Mouse (Mus musculus): ENCODE results near the gene Tnni1. TPM values are rescaled to one million over a fixed set of nuclear protein-coding genes. Genes with fewer than 3 reads are reported as not detected.

The Tnni1 gene
- polyA plus RNA-seq, 1 experiment, result 3,569 TPM

DNA sequence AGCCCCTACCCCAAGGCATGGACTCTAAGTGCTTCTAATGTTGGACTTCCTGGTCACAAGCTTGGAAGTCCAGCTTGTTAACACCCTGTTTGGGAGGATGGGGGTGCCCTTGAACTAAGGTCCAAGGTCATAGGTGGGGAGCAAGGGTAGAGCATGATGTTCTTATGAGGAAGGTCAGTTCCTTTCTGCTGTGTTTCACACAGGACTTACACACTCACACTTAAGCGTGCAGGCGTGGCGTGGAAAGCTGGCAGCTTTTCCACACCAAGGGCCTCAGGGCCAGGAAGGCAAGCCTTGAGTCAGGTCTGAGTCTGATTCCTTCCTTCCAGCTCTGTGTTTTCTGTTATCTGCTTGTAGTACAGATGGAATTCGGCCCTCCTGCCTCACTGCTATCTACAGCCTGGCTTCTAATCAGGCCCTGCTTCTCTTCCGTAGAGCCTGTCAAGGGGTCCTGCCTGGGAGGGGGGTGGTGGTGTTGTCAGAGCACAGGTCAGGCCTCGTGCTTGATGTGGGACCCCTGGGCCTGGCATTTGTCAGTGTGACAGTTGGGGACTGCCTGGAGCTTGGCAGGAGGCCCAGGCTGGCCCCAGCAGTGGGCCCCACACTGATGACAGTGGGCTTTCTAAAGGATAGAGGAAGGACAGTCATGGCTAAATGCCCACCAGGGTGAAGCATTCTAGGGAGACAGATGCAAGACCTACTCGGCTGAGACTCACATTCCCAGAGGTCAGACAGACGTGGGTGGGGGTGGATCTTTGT, 21.1 kb downstream of the Tnni1 start:
- Histone ChIP-seq H3ac (ENCODE audit: control insufficient read depth, insufficient read length) (peak overlapping the region; percentile 31), H3K4me3 (peak overlapping the region; percentile 64), H3K27me3 (ENCODE audit: control insufficient read depth, insufficient read depth, insufficient read length) (no peaks in the 10 kb centered on the region), H3K79me2 (ENCODE audit: control insufficient read depth, insufficient read depth) (peaks cover 13% of the 10 kb centered on the region), H3K36me3 (ENCODE audit: control insufficient read depth, insufficient read depth) (no peaks in the 10 kb centered on the region), H3K4me2 (ENCODE audit: low read depth) (peak overlapping the region; percentile 82)
- TF ChIP-seq REST (IDR thresholded peaks at IDR 0.05; ENCODE audit: insufficient read depth, insufficient read length) (no peak), MYOD1 (IDR thresholded peaks at IDR 0.05; ENCODE audit: control insufficient read depth in 1 of 3, insufficient read length in 2 of 3, low read depth in 2 of 3) (peak in 1 of 3 experiments; percentile 51), CEBPB (IDR thresholded peaks at IDR 0.05; ENCODE audit: insufficient read depth, poor library complexity, severe bottlenecking) (no peak), POLR2AphosphoS2 (IDR thresholded peaks at IDR 0.05; ENCODE audit: insufficient read length, low read depth) (peak; percentile 70), USF1 (IDR thresholded peaks at IDR 0.05; ENCODE audit: low read depth) (no peak), POLR2A (IDR thresholded peaks at IDR 0.05; ENCODE audit: insufficient read length, low read depth) (peak; percentile 44), MYOG (IDR thresholded peaks at IDR 0.05; ENCODE audit: control insufficient read depth in 1 of 3, insufficient read depth in 1 of 3, insufficient read length in 2 of 3, low read depth in 2 of 3) (peak in 1 of 3 experiments; percentile 50), MAX (IDR thresholded peaks at IDR 0.05; ENCODE audit: low read depth) (no peak), SRF (IDR thresholded peaks at IDR 0.05; ENCODE audit: control insufficient read depth, insufficient read length, low read depth) (no peak), E2F4 (IDR thresholded peaks at IDR 0.05; ENCODE audit: insufficient read depth) (no peak), TCF12 (IDR thresholded peaks at IDR 0.05; ENCODE audit: insufficient read depth, poor library complexity, severe bottlenecking) (no peak), TCF3 (IDR thresholded peaks at IDR 0.05; ENCODE audit: insufficient read length, low read depth) (no peak)

DNA sequence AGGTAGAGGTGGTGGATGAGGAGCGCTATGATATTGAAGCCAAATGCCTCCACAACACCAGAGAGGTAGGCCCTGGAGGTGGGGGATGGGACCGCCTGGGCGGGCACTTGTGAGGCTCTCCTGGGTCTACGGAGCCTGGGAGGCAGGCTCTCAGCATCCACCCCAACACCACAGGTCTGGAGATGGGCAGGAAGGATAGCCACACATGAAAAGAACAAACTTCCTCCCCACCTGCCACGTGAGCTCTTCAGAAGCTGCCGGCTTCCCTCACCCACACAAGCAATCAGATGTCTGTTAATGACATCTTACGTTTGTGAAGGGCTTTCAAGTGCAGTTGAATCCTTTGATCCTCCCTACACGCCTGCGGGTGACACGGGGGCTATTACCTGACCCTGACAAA, 28.3 kb downstream of the Tnni1 start:
- Histone ChIP-seq H3K79me2 (ENCODE audit: control insufficient read depth, insufficient read depth) (no peaks in the 10 kb centered on the region), H3K36me3 (ENCODE audit: control insufficient read depth, insufficient read depth) (peaks cover 8% of the 10 kb centered on the region), H3K27me3 (ENCODE audit: control insufficient read depth, insufficient read depth, insufficient read length) (no peaks in the 10 kb centered on the region), H3ac (ENCODE audit: control insufficient read depth, insufficient read length) (no peak overlapping the region), H3K4me3 (no peak overlapping the region), H3K4me2 (ENCODE audit: low read depth) (no peak overlapping the region)
- no peak for TF ChIP-seq REST (IDR thresholded peaks at IDR 0.05; ENCODE audit: insufficient read depth, insufficient read length)
- no peak for TF ChIP-seq E2F4 (IDR thresholded peaks at IDR 0.05; ENCODE audit: insufficient read depth)
- TF ChIP-seq USF1 (IDR thresholded peaks at IDR 0.05; ENCODE audit: low read depth), result no peak
- TF ChIP-seq MYOD1 (IDR thresholded peaks at IDR 0.05; ENCODE audit: control insufficient read depth in 1 of 3, insufficient read length in 2 of 3, low read depth in 2 of 3), result no peak
- no peak for TF ChIP-seq TCF3 (IDR thresholded peaks at IDR 0.05; ENCODE audit: insufficient read length, low read depth)
- no peak for TF ChIP-seq POLR2AphosphoS2 (IDR thresholded peaks at IDR 0.05; ENCODE audit: insufficient read length, low read depth)
- no peak for TF ChIP-seq MYOG (IDR thresholded peaks at IDR 0.05; ENCODE audit: control insufficient read depth in 1 of 3, insufficient read depth in 1 of 3, insufficient read length in 2 of 3, low read depth in 2 of 3)
- TF ChIP-seq SRF (IDR thresholded peaks at IDR 0.05; ENCODE audit: control insufficient read depth, insufficient read length, low read depth), result no peak

DNA sequence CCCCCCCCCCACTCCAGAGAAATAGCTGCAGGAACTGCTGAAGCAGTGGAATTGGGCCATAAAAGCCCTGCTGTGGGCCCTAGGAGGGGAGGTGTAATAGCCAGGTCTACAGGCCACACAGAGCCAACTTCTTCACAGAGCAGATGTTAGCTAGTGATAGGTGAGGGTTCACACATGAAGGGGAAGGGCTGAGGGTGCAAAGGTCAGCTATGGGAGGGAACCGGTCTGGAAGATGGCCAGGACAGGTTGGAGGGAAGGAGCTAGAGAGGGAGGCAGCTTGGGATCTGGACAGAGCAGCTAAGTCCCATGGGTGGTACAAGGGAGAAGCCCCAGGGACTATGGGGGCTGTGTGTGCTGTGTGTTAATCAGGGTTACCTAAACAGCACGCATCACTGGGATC, 30.9 kb downstream of the Tnni1 start:
- Histone ChIP-seq H3ac (ENCODE audit: control insufficient read depth, insufficient read length) (no peak overlapping the region), H3K4me2 (ENCODE audit: low read depth) (no peak overlapping the region), H3K27me3 (ENCODE audit: control insufficient read depth, insufficient read depth, insufficient read length) (no peaks in the 10 kb centered on the region), H3K36me3 (ENCODE audit: control insufficient read depth, insufficient read depth) (peaks cover 8% of the 10 kb centered on the region), H3K79me2 (ENCODE audit: control insufficient read depth, insufficient read depth) (no peaks in the 10 kb centered on the region), H3K4me3 (no peak overlapping the region)
- peak; percentile 62 for TF ChIP-seq POLR2AphosphoS2 (IDR thresholded peaks at IDR 0.05; ENCODE audit: insufficient read length, low read depth)
- no peak for TF ChIP-seq SRF (IDR thresholded peaks at IDR 0.05; ENCODE audit: control insufficient read depth, insufficient read length, low read depth)
- TF ChIP-seq E2F4 (IDR thresholded peaks at IDR 0.05; ENCODE audit: insufficient read depth), result no peak
- TF ChIP-seq POLR2A (IDR thresholded peaks at IDR 0.05; ENCODE audit: insufficient read length, low read depth), result peak; percentile 23

DNA sequence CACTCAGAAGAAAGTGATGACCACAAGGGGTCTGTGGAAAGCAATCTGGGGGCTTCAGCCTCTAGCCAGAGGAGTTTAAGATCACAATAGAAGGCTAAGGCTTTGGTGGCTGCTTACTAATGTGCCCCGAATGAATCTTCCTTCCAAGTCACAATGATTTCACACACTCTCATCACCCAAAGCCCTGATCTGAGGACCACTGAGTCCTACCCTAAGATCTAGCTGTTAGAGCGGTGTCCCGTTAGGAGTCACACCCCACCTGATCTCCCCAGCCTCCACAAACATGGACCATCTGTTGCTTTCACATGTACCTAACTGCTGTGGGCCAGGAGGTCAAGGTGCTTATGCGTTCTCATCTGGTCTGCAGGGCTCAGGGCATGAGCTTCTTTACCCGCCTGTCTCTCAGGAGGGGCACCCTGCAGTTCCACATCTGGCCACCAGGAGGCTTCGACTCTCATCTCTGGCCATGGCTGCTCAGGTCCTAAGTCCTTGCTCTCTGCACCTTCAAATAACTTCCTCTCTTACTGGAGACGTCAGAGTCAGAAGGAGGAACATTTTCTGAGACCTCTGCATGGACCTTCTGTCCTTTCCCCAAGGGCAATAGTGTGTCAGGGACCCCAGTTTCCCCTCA, 31.9 kb downstream of the Tnni1 start:
- H3K36me3 ChIP-seq (ENCODE audit: control insufficient read depth, insufficient read depth), result peaks cover 8% of the 10 kb centered on the region
- TF ChIP-seq MYOD1 (IDR thresholded peaks at IDR 0.05; ENCODE audit: control insufficient read depth in 1 of 3, insufficient read length in 2 of 3, low read depth in 2 of 3) (peak in 1 of 3 experiments; percentile 1), POLR2AphosphoS2 (IDR thresholded peaks at IDR 0.05; ENCODE audit: insufficient read length, low read depth) (peak; percentile 80), POLR2A (IDR thresholded peaks at IDR 0.05; ENCODE audit: insufficient read length, low read depth) (peak; percentile 47), E2F4 (IDR thresholded peaks at IDR 0.05; ENCODE audit: insufficient read depth) (no peak)

DNA sequence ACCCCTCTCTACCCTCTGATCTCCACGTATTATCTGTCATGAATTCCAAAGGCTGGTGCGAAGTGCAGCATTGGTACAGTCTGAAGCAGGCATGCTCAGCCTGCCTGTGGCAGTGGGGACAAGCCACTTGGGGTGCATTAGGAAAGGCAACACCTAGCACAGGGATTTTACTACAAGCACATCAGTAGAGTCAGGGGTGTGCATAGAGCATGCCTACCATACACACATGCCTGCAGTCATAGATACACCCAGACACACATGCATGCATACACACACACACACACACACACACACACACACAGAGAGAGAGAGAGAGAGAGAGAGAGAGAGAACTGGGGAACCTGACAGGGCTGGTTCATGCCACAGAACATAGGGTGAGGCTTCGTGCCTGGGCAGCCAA, 33.0 kb downstream of the Tnni1 start:
- H3K27me3 ChIP-seq (ENCODE audit: control insufficient read depth, insufficient read depth, insufficient read length), result no peaks in the 10 kb centered on the region
- no peaks in the 10 kb centered on the region for H3K79me2 ChIP-seq (ENCODE audit: control insufficient read depth, insufficient read depth)
- H3K4me2 ChIP-seq (ENCODE audit: low read depth), result no peak overlapping the region
- TF ChIP-seq POLR2AphosphoS2 (IDR thresholded peaks at IDR 0.05; ENCODE audit: insufficient read length, low read depth) (peak; percentile 97), REST (IDR thresholded peaks at IDR 0.05; ENCODE audit: insufficient read depth, insufficient read length) (no peak), MYOD1 (IDR thresholded peaks at IDR 0.05; ENCODE audit: control insufficient read depth in 1 of 3, insufficient read length in 2 of 3, low read depth in 2 of 3) (no peak), POLR2A (IDR thresholded peaks at IDR 0.05; ENCODE audit: insufficient read length, low read depth) (peak; percentile 53), TCF3 (IDR thresholded peaks at IDR 0.05; ENCODE audit: insufficient read length, low read depth) (no peak), E2F4 (IDR thresholded peaks at IDR 0.05; ENCODE audit: insufficient read depth) (no peak)
- no peak overlapping the region for H3K4me3 ChIP-seq
- peaks cover 6% of the 10 kb centered on the region for H3K36me3 ChIP-seq (ENCODE audit: control insufficient read depth, insufficient read depth)
- H3ac ChIP-seq (ENCODE audit: control insufficient read depth, insufficient read length), result no peak overlapping the region

More for the DNA sequence above, 31.9 kb downstream of the Tnni1 start:
- Histone ChIP-seq H3K79me2 (ENCODE audit: control insufficient read depth, insufficient read depth) (no peaks in the 10 kb centered on the region), H3ac (ENCODE audit: control insufficient read depth, insufficient read length) (no peak overlapping the region), H3K4me3 (no peak overlapping the region), H3K4me2 (ENCODE audit: low read depth) (no peak overlapping the region), H3K27me3 (ENCODE audit: control insufficient read depth, insufficient read depth, insufficient read length) (no peaks in the 10 kb centered on the region)

Data from myocyte (in vitro differentiated cells).